Mouse (Mus musculus) embryo, embryonic 11 days (tissue): ENCODE measurements around the gene Arpc1b.
A peak's percentile ranks its signal among the peaks of the same experiment; 100 is the strongest.
"Not testable (repeated sequence)": the region's sequence is repeated elsewhere in the genome, so short reads cannot be mapped to it uniquely, and the experiment has no call there.

Experiments
- DNase-seq: peaks from one replicate; pipeline ENCODE4 v3.0.0-alpha.2; 2015

Arpc1b gene

GRCm38 (mm10) chr5:145114071-145114605 lies at the start of gene Arpc1b:
Arpc1b (plus strand) TSS chr5:145114215.
- peak; percentile 84 for DNase-seq

- no peak for DNase-seq
Observed at GRCm38 (mm10) chr5:145064765-145065340, 49.2 kb upstream of the Arpc1b start.

- DNase-seq, result no peak
Observed at GRCm38 (mm10) chr5:145068863-145069262, 45.2 kb upstream of the Arpc1b start.

- peak; percentile 87 for DNase-seq
Observed at GRCm38 (mm10) chr5:145069707-145070106, 44.3 kb upstream of the Arpc1b start.

GRCm38 (mm10) chr5:145071342-145071741 lies 42.7 kb upstream of the Arpc1b start:
- peak; percentile 54 for DNase-seq

- no peak for DNase-seq
Observed at GRCm38 (mm10) chr5:145075081-145075480, 38.9 kb upstream of the Arpc1b start.

GRCm38 (mm10) chr5:145081866-145082613 lies 32.0 kb upstream of the Arpc1b start:
- DNase-seq, result no peak

GRCm38 (mm10) chr5:145083201-145083600 lies 30.8 kb upstream of the Arpc1b start:
- DNase-seq, result not testable (repeated sequence)

GRCm38 (mm10) chr5:145083632-145084451 lies 30.2 kb upstream of the Arpc1b start, which contains the start of the genes Arpc1a and Kpna7:
Arpc1a (plus strand) TSS chr5:145083830.
Kpna7 (minus strand) TSS chr5:145084030.
- DNase-seq, result peak; percentile 96

GRCm38 (mm10) chr5:145084822-145085221 lies 29.2 kb upstream of the Arpc1b start:
- DNase-seq, result no peak

- no peak for DNase-seq
Observed at GRCm38 (mm10) chr5:145088186-145088585, 25.8 kb upstream of the Arpc1b start.

- no peak for DNase-seq
Observed at GRCm38 (mm10) chr5:145089878-145090277, 24.1 kb upstream of the Arpc1b start.

- DNase-seq, result no peak
Observed at GRCm38 (mm10) chr5:145096195-145096594, 17.8 kb upstream of the Arpc1b start.

- DNase-seq, result no peak
Observed at GRCm38 (mm10) chr5:145098340-145098821, 15.6 kb upstream of the Arpc1b start.

GRCm38 (mm10) chr5:145100960-145101359 lies 13.1 kb upstream of the Arpc1b start:
- no peak for DNase-seq

- not testable (repeated sequence) for DNase-seq
Observed at GRCm38 (mm10) chr5:145101451-145101850, 12.6 kb upstream of the Arpc1b start.

GRCm38 (mm10) chr5:145102706-145103105 lies 11.3 kb upstream of the Arpc1b start:
- no peak for DNase-seq

- no peak for DNase-seq
Observed at GRCm38 (mm10) chr5:145104328-145104727, 9.7 kb upstream of the Arpc1b start.

GRCm38 (mm10) chr5:145105694-145106275 lies 8.2 kb upstream of the Arpc1b start:
- DNase-seq, result no peak

- DNase-seq, result no peak
Observed at GRCm38 (mm10) chr5:145110401-145110800, 3.6 kb upstream of the Arpc1b start.

GRCm38 (mm10) chr5:145112566-145112965 lies 1.4 kb upstream of the Arpc1b start:
- DNase-seq, result no peak

- DNase-seq, result no peak
Observed at GRCm38 (mm10) chr5:145113416-145113815, 599 bp upstream of the Arpc1b start.
